Mouse (Mus musculus) midbrain, embryonic 10.5 days (tissue): Measurements from ENCODE around the gene Ndufaf2. TPM values are rescaled to one million over a fixed set of nuclear protein-coding genes. Genes with fewer than 3 reads are reported as not detected.

Experiments
- DNase-seq: peaks from one replicate; pipeline ENCODE4 v3.0.0-alpha.2; 2017; ENCODE audit warnings: low spot score
- H3K27ac ChIP-seq: fragments of 300-500 bp; sonication (generic); replicated peaks from 2 replicates; pipeline ENCODE4 v1.5.1; 2016; ENCODE audit warnings: mild to moderate bottlenecking
- H3K27me3 ChIP-seq: fragments of 300-500 bp; sonication (generic); 2 replicates; pipeline ENCODE4 v1.6.1; 2016; ENCODE audit warnings: low read depth, mild to moderate bottlenecking; ENCODE audit not compliant: poor library complexity, severe bottlenecking
- H3K36me3 ChIP-seq: fragments of 300-500 bp; sonication (generic); 2 replicates; pipeline ENCODE4 v1.6.1; 2016; ENCODE audit warnings: mild to moderate bottlenecking, moderate library complexity
- H3K4me1 ChIP-seq: fragments of 300-500 bp; sonication (generic); 2 replicates; pipeline ENCODE4 v1.6.1; 2016
- H3K4me3 ChIP-seq: fragments of 300-500 bp; sonication (generic); 2 replicates; pipeline ENCODE4 v1.5.1; 2016; ENCODE audit warnings: mild to moderate bottlenecking, moderate library complexity
- H3K9me3 ChIP-seq: fragments of 300-500 bp; sonication (generic); replicated peaks from 2 replicates; pipeline ENCODE4 v1.6.1; 2016; ENCODE audit warnings: mild to moderate bottlenecking
- WGBS: fragments of 180-500 bp; shearing (Covaris S2); methylation state at CpG from one replicate; pipeline ENCODE4 v1.1.7; 2016; 5-methylcytosine and 5-hydroxymethylcytosine counted together
- polyA plus RNA-seq: library from polyadenylated mRNA; unstranded; fragments of >200 nt; fragmentation: Nextera tagmentation; extraction: Ambion mirVana; gene quantifications from 2 replicates; pipeline ENCODE4 v1.2.1, GENCODE M21; 2016

Gene Ndufaf2
- polyA plus RNA-seq, 1 experiment from 2014 or later = 88.9 TPM

DNA sequence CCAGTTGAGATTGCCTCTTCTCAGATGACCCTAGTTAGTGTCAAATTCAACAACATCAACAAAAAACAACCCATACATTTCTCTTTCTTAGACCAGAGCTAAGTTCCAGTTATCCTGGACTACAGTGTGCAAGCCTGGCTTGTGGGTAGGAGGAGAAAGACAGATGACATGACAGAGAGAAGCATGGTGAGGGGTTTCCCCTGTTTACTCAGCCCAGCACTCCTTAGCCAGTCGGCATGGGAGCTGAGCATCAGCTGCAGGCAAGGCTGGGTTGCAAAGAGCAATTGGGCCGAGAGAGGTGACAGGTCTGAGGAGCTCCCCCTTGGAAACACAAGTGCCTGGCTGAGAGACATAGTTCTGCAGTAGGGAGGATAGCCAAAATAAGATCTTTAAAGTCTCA lies 57.7 kb downstream of the Ndufaf2 start:
- no peaks in the 10 kb centered on the region for H3K36me3 ChIP-seq
- H3K4me3 ChIP-seq = no peak overlapping the region
- no peaks in the 10 kb centered on the region for H3K27me3 ChIP-seq
- 0 out of 2 replicates have a peak, but pooled peaks cover 4% of the 10 kb centered on the region for H3K4me1 ChIP-seq
- no peak for DNase-seq
- H3K9me3 ChIP-seq = no peaks in the 10 kb centered on the region
- WGBS = 62% methylated on average over 2 of the region's 2 CpGs
- no peak overlapping the region for H3K27ac ChIP-seq

DNA sequence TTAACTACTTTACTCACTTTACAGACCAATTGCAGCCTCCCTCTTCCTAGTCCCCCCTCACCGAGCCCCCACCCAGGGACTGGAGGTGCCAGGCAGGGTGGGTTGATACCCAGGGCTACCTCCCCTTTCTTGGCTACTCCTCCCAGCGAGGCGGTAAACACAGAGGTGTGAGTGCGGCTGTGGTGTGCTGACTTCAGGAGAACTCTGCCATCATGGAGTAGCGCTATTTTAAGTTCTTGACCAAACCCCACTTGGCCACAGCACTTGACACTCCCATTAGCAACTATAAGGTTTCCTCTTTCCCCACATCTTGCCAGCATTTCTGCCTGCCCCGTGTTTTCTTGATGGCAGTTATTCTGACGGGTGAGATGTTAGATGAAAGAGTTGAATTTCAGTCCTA lies 62.0 kb downstream of the Ndufaf2 start:
- WGBS = 85% methylated on average over 7 of the region's 7 CpGs
- Histone ChIP-seq H3K4me3 (no peak overlapping the region), H3K27ac (no peak overlapping the region), H3K4me1 (peaks cover 4% of the 10 kb centered on the region; the same call in 1 of the 2 replicates), H3K36me3 (no peaks in the 10 kb centered on the region), H3K9me3 (no peaks in the 10 kb centered on the region), H3K27me3 (no peaks in the 10 kb centered on the region)
- no peak for DNase-seq

DNA sequence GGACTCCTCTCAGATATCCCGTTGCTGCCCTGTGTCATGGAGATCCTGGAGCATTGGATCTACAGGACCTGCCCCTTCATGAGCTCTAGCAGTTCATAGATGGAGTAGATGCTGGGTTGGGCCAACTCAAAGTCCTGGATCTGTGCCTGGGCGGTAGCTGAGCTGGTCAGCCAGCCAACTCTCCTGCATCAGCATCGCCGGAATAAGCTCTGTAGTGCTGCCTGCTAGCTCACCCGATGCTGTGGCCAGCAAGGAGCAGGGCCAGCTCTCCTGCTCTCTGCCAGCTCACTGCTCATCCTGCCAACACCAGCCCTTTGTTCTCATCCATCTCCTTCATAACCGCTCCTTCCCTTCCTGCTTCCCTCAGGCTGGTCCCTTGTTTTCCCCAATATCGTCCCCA lies 62.8 kb downstream of the Ndufaf2 start:
- Histone ChIP-seq H3K4me1 (peaks cover under 1% of the 10 kb centered on the region; the same call in 1 of the 2 replicates), H3K27ac (no peak overlapping the region), H3K27me3 (no peaks in the 10 kb centered on the region), H3K36me3 (no peaks in the 10 kb centered on the region), H3K4me3 (no peak overlapping the region), H3K9me3 (no peaks in the 10 kb centered on the region)
- 88% methylated on average over 7 of the region's 7 CpGs for WGBS
- no peak for DNase-seq

GRCm38 (mm10) chr13:108094681-108095080 lies 63.7 kb downstream of the Ndufaf2 start:
- 89% methylated on average over 5 of the region's 5 CpGs for WGBS
- H3K4me1 ChIP-seq = no peaks in the 10 kb centered on the region; the same call in 1 of the 2 replicates
- no peak for DNase-seq

GRCm38 (mm10) chr13:108092290-108092689 lies 66.1 kb downstream of the Ndufaf2 start:
- Histone ChIP-seq H3K36me3 (0 out of 2 replicates have a peak, but pooled peaks cover 7% of the 10 kb centered on the region), H3K27me3 (no peaks in the 10 kb centered on the region), H3K4me3 (no peak overlapping the region), H3K27ac (no peak overlapping the region), H3K9me3 (no peaks in the 10 kb centered on the region), H3K4me1 (peaks cover 6% of the 10 kb centered on the region; the same call in 1 of the 2 replicates)
- no peak for DNase-seq
- WGBS = 90% methylated on average over 7 of the region's 7 CpGs

More at GRCm38 (mm10) chr13:108094681-108095080, 63.7 kb downstream of the Ndufaf2 start:
- Histone ChIP-seq H3K36me3 (0 out of 2 replicates have a peak, but pooled peaks cover 7% of the 10 kb centered on the region), H3K9me3 (no peaks in the 10 kb centered on the region), H3K27me3 (no peaks in the 10 kb centered on the region), H3K27ac (no peak overlapping the region), H3K4me3 (no peak overlapping the region)

- Histone ChIP-seq H3K4me3 (no peak overlapping the region), H3K4me1 (peaks cover 6% of the 10 kb centered on the region; the same call in 1 of the 2 replicates), H3K27me3 (peaks cover 6% of the 10 kb centered on the region; the same call in 1 of the 2 replicates), H3K27ac (no peak overlapping the region), H3K9me3 (no peaks in the 10 kb centered on the region), H3K36me3 (peaks cover 7% of the 10 kb centered on the region; the same call in 1 of the 2 replicates)
- WGBS = 73% methylated on average over 4 of the region's 4 CpGs
- no peak for DNase-seq
Measured at GRCm38 (mm10) chr13:108086724-108087123, 71.7 kb downstream of the Ndufaf2 start.

GRCm38 (mm10) chr13:108086036-108086435 lies 72.4 kb downstream of the Ndufaf2 start:
- Histone ChIP-seq H3K4me1 (peaks cover 6% of the 10 kb centered on the region; the same call in 1 of the 2 replicates), H3K27me3 (peaks cover 6% of the 10 kb centered on the region; the same call in 1 of the 2 replicates), H3K4me3 (no peak overlapping the region), H3K9me3 (no peaks in the 10 kb centered on the region), H3K36me3 (peaks cover 7% of the 10 kb centered on the region; the same call in 1 of the 2 replicates), H3K27ac (no peak overlapping the region)
- 88% methylated on average over 5 of the region's 5 CpGs for WGBS
- no peak for DNase-seq

- no peak for DNase-seq
- H3K36me3 ChIP-seq = no peaks in the 10 kb centered on the region; the same call in 1 of the 2 replicates
- WGBS = 96% methylated on average over 4 of the region's 4 CpGs
- H3K27ac ChIP-seq = no peak overlapping the region
- H3K27me3 ChIP-seq = peaks cover 6% of the 10 kb centered on the region; the same call in 1 of the 2 replicates
- H3K4me3 ChIP-seq = no peak overlapping the region
- H3K4me1 ChIP-seq = peaks cover 5% of the 10 kb centered on the region; the same call in 1 of the 2 replicates
- no peaks in the 10 kb centered on the region for H3K9me3 ChIP-seq
Measured at GRCm38 (mm10) chr13:108084086-108084485, 74.3 kb downstream of the Ndufaf2 start.

- Histone ChIP-seq H3K36me3 (no peaks in the 10 kb centered on the region), H3K4me1 (no peaks in the 10 kb centered on the region; the same call in 1 of the 2 replicates), H3K27ac (no peak overlapping the region), H3K9me3 (no peaks in the 10 kb centered on the region), H3K4me3 (no peak overlapping the region), H3K27me3 (no peaks in the 10 kb centered on the region)
- WGBS = 92% methylated on average over 4 of the region's 4 CpGs
- DNase-seq = no peak
Measured at GRCm38 (mm10) chr13:108077901-108078300, 80.5 kb downstream of the Ndufaf2 start.

- Histone ChIP-seq H3K9me3 (no peaks in the 10 kb centered on the region), H3K4me3 (no peak overlapping the region), H3K36me3 (no peaks in the 10 kb centered on the region), H3K27me3 (no peaks in the 10 kb centered on the region), H3K27ac (no peak overlapping the region), H3K4me1 (no peaks in the 10 kb centered on the region)
- 84% methylated on average over 6 of the region's 6 CpGs for WGBS
- no peak for DNase-seq
Measured at GRCm38 (mm10) chr13:108077476-108077875, 80.9 kb downstream of the Ndufaf2 start.

DNA sequence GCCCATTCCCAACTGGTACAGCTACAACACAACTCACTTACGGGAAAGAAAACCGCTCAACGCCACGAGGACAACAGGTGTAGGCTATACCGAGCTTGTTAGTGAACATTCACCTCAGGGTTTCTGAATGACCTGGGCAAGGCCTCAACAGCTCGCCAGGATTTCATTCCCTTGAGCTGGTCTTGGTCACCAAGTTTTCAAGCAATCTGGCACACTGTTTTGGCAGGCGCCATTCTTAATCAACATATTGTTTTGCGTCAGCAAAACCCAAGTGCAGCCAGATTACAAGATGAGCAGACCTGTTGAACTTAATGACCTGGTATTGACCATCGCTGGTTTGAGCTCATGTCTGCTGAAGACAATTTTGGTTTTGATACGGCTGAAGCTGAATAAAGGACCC lies 88.3 kb downstream of the Ndufaf2 start:
- 95% methylated on average over 10 of the region's 10 CpGs for WGBS
- Histone ChIP-seq H3K36me3 (no peaks in the 10 kb centered on the region), H3K4me3 (no peak overlapping the region), H3K9me3 (no peaks in the 10 kb centered on the region), H3K4me1 (peaks cover 11% of the 10 kb centered on the region), H3K27ac (no peak overlapping the region), H3K27me3 (no peaks in the 10 kb centered on the region)
- DNase-seq = no peak

GRCm38 (mm10) chr13:108069151-108069550 lies 89.3 kb downstream of the Ndufaf2 start:
- H3K4me1 ChIP-seq = peaks cover 21% of the 10 kb centered on the region
- H3K9me3 ChIP-seq = no peaks in the 10 kb centered on the region
- H3K27me3 ChIP-seq = no peaks in the 10 kb centered on the region
- DNase-seq = no peak
- no peak overlapping the region for H3K4me3 ChIP-seq
- no peak overlapping the region for H3K27ac ChIP-seq
- no peaks in the 10 kb centered on the region for H3K36me3 ChIP-seq
- 87% methylated on average over 4 of the region's 4 CpGs for WGBS

GRCm38 (mm10) chr13:108066021-108066420 lies 92.4 kb downstream of the Ndufaf2 start:
- peaks cover 5% of the 10 kb centered on the region; the same call in 1 of the 2 replicates for H3K27me3 ChIP-seq
- no peak overlapping the region for H3K4me3 ChIP-seq
- no peaks in the 10 kb centered on the region for H3K9me3 ChIP-seq
- peaks cover 53% of the 10 kb centered on the region for H3K4me1 ChIP-seq
- 78% methylated on average over 2 of the region's 2 CpGs for WGBS
- DNase-seq = no peak
- H3K27ac ChIP-seq = 0 out of 2 replicates have a peak overlapping the region, but pooled peaks have one; percentile 18
- no peaks in the 10 kb centered on the region for H3K36me3 ChIP-seq
